Mouse (Mus musculus) ovary, adult 18-20 months (tissue): ENCODE data around the gene Il6st.
"Not testable (repeated sequence)": the region's sequence is repeated elsewhere in the genome, so short reads cannot be mapped to it uniquely, and the experiment has no call there.

Experiments
- DNase-seq: peaks from one replicate; pipeline ENCODE4 v3.0.0; 2022; ENCODE audit warnings: low spot score, mixed read lengths

The Il6st gene

DNA sequence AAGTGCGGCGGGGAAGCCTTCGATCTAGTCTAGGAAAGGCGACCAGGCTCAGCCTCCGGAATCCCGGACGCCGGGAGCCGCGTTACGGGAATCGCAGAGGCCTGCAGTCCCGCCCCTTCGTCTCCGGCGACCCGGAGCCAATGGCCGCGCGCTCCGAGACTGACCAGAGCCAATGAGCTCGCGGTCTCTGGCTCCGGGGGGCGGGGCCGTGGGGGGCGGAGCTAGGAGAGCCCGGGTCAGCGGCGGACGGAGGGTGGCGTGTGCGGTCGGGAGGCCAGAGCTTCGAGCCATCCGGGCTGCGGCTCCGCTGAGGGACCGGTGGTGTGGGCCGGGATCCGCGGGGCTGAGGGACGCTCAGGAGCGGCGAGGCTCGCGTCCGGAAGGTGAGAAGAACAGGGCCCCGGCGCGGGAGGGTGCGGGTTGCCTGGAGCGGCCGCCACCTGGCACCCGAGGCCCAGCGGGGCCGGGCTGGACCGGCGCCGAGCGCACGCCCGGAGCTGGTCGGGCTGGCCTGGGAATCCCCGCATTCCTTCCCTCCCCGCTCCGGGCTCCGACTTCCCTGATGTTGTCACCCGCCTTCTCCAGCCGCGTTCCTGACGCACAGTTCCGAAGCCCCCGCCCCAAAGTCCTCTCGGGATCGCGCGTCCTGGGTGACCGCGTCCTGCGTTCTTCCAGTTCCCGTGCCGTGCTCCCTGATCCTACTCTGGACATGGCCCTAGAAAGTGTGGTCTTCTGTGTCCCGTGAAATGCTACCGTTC is at the start of gene Il6st:
TSS of gene Il6st (plus strand) at position 203 of the 758 bp plus-strand sequence.
- DNase-seq, result peak; percentile 95

DNA sequence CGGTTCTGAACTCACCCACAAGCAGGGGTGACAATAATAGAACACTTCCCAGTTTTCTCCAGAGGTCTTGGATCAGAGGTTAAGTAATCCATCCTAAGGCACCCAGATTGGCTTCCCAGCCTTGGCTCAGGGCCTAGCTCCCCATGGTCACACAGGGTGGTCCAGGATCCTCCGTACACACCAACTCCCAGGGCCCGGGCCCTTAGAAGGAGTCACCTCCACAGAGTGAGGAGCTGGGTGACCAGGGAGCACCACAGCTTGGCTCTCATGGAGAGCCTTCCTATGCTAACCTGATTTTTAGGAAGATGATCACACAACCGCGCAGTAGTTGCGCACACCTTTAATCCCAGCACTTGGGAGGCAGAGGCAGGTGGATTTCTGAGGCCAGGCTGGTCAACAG is 48.0 kb upstream of the Il6st start:
- no peak for DNase-seq

DNA sequence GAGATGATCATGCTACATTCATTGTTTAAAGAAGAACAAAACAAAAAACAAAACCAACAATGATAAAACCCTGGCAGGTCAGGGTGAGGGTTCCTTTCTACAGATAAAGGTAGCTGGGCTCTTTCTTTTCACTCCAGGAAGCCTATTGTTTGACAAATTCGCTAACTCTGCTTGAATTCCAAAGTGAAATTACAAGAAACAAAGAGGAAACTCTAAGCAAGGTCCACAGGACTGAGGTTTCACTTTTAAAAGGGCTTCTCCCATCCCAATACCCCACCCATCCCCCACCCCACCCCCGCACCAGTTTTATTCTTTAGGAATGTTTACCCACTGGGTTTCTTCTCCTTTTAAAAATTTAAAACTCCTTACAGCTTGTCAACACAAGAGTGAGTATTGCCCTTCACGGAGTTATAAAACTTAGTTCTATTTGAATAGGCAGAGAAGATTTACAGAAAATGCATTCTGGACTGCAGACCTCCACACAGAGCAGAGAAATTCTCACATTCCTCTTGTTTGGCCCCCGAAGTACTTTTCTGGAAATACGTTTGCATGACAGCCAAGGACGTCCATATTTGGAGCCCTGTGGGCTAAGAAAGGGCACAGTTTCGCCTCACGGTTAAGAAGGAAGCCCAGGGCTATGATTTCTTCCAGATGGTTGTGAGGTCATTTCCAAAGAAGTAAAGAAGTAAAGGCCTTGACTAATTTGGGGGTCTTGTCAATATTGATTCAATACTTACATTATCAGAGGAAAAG is 47.3 kb upstream of the Il6st start:
- DNase-seq, result no peak

DNA sequence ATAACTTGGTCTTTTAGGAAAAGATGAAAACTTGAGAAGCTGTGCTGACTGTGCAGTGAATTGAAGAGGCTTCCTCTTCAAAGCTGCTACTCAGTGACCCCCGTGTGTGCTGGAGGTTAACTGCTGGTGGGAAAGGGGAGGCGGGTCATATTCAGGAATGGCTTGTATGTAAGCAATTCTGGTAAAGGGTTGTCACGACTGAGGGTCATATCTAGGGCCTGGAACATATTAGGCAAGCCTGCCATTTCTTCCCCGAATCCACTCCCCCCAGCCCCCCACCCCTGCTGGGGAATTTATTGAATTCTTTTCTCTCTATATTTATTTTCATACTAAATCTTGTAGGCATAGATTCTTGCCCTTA is 46.7 kb upstream of the Il6st start:
- DNase-seq, result no peak

DNA sequence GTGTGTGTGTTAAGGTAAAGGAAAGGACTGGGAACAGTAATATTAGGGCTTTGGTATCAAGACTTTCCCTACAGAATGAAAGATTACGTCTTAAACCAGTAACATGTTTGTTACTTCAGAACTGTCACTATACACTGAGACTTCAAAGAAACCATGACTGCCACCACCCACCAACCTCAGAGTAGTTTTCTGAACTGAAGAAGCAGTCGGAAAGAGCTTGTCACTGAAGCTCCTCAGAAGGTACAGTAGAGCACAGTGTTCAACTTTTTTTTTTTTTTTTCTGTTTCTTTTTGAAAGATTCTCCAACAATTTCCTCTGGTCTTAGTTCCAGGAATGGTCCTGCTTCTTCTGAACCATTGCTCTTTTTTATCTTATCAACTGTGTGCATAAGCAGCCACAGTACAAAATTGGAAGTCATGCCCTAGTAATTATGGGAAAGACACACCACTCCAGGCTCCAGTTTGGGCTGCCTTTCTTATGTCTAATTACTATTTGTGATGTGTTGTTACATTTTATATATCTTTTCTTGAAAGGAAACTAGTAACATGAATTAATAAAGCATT is 45.9 kb upstream of the Il6st start:
- DNase-seq, result no peak

DNA sequence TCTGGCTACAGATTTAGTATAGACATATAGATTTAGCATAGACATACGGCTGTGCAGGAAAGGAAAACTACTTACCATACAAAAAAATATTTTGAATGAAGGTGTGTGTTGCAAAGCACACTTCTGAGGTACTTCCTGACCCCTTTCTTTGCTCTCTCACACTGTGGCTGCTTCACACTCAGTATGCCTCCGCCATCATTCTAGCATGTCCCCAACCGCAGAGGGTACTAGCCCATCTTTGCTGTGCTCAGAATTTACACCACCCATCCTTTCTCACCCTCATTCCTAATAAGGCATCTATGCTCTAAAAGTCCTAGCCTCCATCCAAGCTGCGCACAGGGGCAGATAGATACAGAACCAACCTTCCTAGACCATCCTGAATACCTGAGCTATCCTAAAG is 45.3 kb upstream of the Il6st start:
- DNase-seq, result no peak

DNA sequence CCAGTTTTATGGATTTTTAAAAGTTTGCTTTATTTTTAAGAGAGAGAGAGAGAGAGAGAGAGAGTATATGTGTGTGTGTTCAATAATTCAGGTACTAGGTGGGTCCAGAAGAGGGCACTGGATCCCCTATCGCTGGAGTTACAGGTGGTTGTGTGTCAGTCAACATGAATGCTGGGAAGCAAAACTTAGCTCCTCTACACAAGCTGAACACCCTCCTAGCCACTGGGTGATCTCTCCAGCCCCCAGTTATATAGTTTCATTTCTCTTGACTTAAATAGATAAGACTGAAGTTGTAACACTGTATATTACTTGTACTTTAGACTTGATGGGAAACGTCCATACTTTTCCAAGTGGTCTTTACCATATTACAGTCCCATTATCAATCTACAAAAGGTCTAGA is 39.7 kb upstream of the Il6st start:
- DNase-seq, result no peak

DNA sequence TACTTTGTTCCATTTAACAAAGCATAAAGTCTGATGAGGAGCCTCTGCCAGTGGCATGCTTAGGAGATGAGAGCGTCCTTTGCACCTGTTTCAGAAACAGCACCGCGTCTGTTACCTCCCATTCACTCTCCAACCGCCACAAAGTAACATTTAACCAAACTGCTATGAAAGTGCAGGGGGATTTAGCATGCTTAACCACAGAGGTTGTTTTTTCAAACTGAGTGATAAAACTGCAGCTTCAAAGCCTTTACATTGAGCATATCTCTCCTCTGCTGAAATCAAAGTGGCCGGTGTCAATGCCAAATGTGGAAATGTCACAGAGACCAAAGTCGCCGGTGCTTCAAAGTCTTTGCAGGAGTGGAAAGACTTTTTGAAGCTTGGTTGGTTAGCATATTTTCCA is 39.2 kb upstream of the Il6st start:
- no peak for DNase-seq

DNA sequence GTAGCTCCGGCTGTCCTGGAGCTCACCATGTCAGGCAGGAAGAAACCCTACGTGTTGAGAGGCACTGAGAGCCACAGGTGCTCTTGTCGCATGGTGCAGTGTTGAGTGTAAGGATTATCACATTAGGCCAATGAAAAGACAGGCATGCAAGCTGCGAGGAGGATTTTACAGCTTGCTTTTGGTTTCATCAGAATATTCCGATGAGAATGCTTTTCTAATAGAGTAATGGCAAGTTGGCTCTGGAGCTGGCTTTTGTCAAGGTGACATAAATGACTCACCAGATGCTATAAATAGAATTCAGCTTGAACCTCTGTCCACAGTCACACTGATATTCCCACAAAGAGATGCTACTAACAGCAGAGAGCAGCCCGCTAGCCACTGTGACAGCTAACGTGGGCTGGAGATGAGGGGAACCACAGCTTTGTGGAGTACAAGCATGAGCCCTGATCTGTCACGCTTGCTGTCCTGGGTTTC is 38.7 kb upstream of the Il6st start:
- no peak for DNase-seq

DNA sequence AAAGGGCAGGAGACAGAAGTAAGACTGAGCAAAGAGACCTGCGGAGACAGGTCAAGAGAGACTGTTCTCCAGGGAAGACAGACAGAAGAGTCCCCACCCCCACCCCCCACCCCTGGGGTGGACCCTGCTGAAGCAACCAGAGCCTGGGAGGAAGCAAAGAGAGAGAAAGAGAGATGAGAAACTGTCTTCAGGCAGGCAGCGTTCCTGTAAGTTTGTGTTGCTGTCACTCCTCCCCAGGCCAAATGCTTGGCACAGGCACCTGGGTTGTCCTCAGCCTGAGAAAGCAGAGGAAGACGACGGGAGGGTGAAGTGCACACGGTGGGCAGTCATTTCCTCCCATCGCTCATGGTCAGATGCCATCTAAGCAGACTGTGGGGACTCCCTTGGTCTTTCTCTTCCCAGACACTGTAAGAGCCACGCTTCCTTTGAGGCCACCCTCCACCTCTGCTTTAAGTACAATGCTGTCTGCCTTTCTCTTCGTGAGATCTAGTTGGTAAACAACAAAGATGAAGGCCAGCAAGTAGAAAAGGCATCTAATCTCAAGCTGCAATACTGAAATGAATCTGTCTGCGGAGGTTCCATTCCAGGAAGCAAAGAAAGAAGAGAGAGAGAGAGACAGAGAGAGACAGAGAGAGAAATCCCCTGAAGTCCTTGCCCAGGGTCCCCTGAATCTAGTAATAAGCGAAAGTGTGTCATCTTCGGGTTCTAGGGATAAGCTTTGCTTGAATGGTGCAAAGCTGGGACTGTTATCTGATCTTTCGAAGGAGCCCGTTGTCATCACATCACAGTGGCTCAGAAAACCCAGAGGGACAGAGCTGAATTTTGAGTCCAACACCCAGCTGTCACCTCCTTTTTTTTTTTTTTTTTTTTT is 37.4 kb upstream of the Il6st start:
- DNase-seq, result no peak

DNA sequence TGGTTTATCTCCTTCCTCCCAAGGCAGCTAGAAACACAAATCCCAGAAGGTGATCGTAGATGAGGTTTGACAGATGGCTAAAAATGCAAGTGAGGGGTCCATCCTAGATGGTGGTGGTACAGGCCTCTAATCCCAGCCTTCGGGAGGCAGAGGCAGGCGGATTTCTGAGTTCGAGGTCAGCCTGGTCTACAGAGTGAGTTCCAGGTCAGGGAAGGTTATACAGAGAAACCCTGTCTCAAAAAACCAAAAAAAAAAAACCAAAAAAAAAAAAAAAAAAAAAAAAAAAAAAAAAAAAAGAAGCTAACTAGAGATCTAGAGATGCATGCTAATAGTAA is 36.8 kb upstream of the Il6st start:
- not testable (repeated sequence) for DNase-seq

DNA sequence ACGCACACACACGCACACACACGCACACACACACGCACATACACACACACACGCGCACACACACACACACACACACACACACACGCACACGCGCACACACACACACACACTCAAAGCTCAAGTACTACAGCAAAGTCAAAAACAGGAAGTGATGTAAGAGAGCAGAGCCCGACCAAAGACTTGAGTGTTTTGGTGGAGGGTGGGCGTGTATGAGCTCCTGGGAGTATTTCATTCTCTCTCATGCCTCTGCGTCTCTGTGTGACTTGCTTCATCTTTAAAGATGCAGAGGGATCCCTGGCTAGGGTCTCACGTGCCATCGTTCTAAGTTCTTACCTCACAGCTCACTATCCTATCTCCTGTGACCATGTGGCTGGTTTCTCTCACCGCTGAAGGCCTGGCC is 36.3 kb upstream of the Il6st start:
- DNase-seq, result no peak

DNA sequence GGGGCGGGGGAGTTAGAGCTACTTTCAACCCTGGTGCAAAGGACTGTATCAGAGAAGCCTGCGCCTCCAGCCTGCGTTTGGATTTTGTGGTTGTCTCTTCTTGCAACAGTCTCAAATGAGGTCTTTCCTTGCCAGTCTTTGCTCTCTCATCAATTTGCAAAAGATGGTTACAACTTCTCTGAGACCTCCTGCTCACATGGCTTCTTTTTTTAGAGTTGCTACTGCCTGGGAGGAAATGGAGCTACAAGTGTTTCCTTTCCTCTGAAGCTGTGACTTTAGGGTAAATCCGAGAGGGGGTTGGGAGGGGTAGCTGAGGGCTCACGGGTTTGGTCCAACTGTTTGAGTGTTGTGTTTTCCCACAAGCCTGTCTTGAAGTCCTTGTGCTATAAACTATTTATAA is 30.6 kb upstream of the Il6st start:
- no peak for DNase-seq

DNA sequence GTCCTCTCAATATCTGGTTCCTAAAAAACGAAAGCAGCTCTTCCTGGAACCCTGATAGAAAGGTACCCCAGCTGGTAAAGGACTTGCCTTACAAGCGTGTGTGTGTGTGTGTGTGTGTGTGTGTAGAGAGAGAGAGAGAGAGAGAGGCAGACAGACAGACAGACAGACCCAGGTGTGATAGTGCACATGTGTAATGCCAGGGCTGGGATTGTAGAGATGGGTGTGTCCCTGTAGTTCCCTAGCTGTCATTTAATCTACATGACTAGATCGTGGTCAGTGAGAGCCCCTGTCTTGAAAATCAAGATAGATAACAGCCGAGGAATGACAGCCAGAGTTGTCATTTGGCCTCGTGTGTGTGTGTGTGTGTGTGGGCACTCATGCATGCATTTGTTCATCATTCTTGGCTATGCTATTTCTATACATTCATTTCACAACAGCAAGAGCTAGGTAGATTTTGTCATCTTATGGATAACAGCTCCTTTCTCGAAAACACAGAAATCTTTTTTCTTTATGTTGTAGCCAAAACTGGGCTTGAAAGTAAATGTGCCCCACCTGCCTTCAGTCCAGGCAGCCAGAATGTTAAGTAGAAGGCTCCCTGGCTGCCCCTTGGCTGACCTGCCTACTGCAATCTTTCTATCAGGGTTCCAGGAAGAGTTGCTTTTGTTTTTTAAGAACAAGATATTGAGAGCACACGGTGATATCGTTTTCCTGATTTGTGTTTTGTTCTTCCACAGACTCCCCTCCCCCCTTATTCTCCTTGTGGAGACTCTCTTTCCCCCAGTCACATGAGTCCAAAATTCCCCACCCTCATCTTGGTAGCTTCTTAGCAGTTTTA is 28.4 kb upstream of the Il6st start:
- no peak for DNase-seq

DNA sequence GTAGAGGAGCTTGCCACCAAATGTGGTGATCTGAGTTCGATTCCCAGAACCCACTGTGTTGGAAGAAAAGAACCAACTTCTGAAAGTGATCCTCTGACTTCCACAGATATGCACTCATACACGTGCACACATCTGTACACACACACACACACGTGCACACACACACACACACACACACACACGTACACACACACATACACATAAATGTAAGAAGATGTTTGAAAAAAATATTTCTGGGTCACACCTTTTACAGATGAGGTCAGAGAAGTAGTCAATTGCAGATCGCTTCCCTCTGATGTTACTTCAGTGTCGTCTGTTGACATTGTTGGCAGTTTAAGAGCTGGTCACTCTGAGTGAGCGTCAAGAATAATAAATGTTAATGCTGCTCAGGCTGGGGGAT is 27.6 kb upstream of the Il6st start:
- DNase-seq, result no peak

DNA sequence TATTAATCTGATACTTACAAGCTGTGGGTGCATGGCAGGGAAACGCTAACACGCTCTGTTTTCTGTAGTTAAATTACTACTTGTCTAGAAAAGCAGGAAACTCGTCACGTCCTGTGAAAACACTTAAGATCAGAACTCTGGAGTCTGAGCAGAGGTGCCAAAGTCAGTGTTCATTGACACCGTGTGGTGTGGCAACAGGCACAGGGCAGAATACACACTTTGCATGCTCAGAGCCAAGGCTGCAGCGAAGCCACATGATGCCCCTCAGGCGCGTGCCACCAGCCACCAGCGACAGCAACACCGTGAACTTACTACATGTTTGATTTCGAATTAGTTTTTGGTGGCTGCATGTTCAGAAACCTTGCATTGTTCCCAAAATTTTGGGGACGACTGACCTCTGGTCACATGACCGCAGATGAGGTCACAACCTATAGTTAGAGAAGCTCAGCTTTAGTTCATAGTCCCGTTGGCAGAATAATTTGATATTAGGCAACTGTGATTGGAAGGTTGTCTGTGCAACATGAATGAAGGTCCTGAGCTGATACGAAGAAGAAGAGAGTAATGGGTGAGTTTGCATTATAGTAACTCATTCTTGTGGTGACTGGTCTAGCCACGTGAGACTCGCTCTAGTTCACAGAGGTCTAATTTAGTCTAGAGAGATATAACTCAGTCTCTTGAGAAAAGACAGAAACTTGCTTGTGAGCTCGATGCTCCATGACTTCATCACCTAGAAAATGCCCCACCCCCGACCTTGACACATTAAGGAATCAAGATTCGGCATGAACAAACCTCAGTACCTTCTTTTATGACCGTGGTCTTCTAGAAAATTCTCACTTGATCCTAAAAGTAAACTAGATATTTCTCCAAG is 25.6 kb upstream of the Il6st start:
- DNase-seq, result no peak

DNA sequence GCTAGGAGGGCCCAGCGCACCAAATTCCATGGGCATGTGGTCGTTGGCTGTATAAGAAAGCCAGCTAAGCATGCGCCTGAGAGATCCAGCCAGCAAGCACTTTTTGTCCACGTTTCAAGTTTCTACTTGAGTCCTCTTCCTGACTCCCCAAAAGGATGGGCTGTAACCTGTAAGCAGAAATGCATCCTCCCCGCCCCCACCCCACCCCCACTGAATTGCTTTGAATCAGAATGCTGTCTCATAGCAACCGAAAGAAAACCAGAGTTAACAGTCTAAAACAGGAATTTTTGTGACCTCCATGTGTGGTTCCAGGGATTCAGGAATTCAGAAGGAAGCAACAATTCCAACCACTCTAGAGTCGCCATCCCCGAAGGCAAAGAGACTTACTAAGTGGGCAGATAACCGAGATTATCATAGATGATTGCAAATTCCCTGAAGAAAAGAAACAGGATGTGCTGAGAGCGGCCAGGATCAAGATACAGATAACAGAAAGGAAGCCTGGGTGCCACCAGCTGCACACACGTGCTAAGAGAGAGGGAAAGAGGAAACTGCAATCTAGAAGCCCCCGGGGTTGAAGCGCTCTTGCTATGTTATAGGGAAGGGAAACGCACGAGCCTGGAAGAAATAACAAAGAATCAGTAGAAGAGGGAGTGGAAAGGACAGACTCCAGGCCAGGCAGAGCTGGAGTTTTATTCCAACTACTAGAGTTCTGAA is 24.6 kb upstream of the Il6st start:
- DNase-seq, result no peak

DNA sequence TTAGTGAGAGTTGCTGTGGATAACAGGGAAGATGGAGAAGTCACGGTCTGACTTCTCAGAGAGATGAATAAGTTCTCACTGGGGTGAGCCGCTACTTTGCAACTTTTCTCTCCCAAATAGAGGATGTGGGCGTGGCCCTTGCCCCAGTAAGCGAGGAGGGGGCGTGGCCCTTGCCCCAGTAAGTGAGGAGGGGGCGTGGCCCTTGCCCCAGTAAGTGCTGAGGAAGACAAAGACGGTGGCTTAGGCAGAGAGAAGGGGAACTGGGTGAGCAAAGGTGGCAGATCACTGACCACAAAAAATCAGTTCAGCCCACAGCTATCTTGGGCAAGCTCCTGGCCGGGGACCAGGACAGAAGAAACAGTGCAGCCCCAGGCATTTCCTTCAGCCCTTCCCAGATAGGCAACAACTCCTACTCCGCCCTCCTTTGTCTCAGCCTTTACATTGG is 23.9 kb upstream of the Il6st start:
- DNase-seq, result peak; percentile 55

DNA sequence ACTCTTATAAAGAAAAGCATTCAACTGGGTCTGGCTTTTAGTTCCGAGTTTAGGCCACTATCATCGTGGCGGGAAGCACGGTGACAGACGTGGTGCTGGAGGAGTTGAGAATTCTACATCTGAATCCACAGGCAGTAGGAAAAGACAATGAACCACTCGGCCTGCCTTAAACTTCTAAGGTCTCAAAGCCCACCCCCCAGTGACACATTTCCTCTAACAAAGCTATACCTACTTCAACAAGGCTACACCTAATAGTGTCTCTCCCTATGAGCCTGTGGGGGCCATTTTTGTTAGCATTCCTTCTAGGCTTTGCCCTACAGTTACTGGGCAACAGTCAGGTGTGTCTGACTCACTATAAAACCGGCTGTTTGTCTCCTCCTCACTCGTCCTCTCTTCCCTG is 23.2 kb upstream of the Il6st start:
- no peak for DNase-seq
